Mouse (Mus musculus) embryonic facial prominence, embryonic 12.5 days (tissue): ENCODE measurements around the gene Tmem150a. TPM values are rescaled to one million over a fixed set of nuclear protein-coding genes. Genes with fewer than 3 reads are reported as not detected.

Source experiments
- ATAC-seq: fragments of 200-750 bp; cut with Nextera tagmentation; 2 replicates; pipeline ENCODE4 v1.8.0; 2017; ENCODE audit not compliant: insufficient number of reproducible peaks, insufficient read depth, low FRiP score, low TSS enrichment
- H3K27ac ChIP-seq: fragments of 300-500 bp; sonication (generic); 2 replicates; pipeline ENCODE4 v1.5.1; 2016; ENCODE audit warnings: mild to moderate bottlenecking
- H3K27me3 ChIP-seq: fragments of 300-500 bp; sonication (generic); 2 replicates; pipeline ENCODE4 v1.6.1; 2016; ENCODE audit warnings: mild to moderate bottlenecking, moderate library complexity
- H3K36me3 ChIP-seq: fragments of 300-500 bp; sonication (generic); 2 replicates; pipeline ENCODE4 v1.6.1; 2016; ENCODE audit warnings: mild to moderate bottlenecking
- H3K4me1 ChIP-seq: fragments of 300-500 bp; sonication (generic); 2 replicates; pipeline ENCODE4 v1.6.1; 2016
- H3K4me2 ChIP-seq: fragments of 300-500 bp; sonication (generic); replicated peaks from 2 replicates; pipeline ENCODE4 v1.6.1; 2016; ENCODE audit warnings: mild to moderate bottlenecking, moderate library complexity
- H3K4me3 ChIP-seq: fragments of 300-500 bp; sonication (generic); 2 replicates; pipeline ENCODE4 v1.5.1; 2016; ENCODE audit warnings: mild to moderate bottlenecking
- H3K9ac ChIP-seq: fragments of 300-500 bp; sonication (generic); 2 replicates; pipeline ENCODE4 v1.6.1; 2016; ENCODE audit warnings: mild to moderate bottlenecking, moderate library complexity
- H3K9me3 ChIP-seq: fragments of 300-500 bp; sonication (generic); 2 replicates; pipeline ENCODE4 v1.6.1; 2016; ENCODE audit warnings: mild to moderate bottlenecking, moderate library complexity
- WGBS: fragments of 180-500 bp; shearing (Covaris S2); methylation state at CpG from one replicate; pipeline ENCODE4 v1.1.7; 2016; 5-methylcytosine and 5-hydroxymethylcytosine counted together
- polyA plus RNA-seq: library from polyadenylated mRNA; unstranded; fragments of >200 nt; fragmentation: Nextera tagmentation; extraction: Ambion mirVana; gene quantifications from 2 replicates; pipeline ENCODE4 v1.2.1, GENCODE M21; 2016

The Tmem150a gene
- polyA plus RNA-seq, 1 experiment from 2014 or later: 9.7 TPM

GRCm38 (mm10) chr6:72364985-72365384, 9.7 kb downstream of the Tmem150a start:
- WGBS: 73% methylated on average over 6 of the region's 6 CpGs
- Histone ChIP-seq H3K27ac (no peak overlapping the region), H3K27me3 (no peaks in the 10 kb centered on the region), H3K4me2 (no peak overlapping the region), H3K9me3 (no peaks in the 10 kb centered on the region), H3K4me1 (peaks cover 9% of the 10 kb centered on the region), H3K4me3 (no peak overlapping the region), H3K9ac (no peak overlapping the region), H3K36me3 (peaks cover 6% of the 10 kb centered on the region; the same call in 1 of the 2 replicates)
- no peak for ATAC-seq

GRCm38 (mm10) chr6:72366304-72366703, 11.1 kb downstream of the Tmem150a start:
- no peak for ATAC-seq
- Histone ChIP-seq H3K27ac (no peak overlapping the region), H3K9me3 (no peaks in the 10 kb centered on the region), H3K36me3 (no peaks in the 10 kb centered on the region), H3K9ac (no peak overlapping the region), H3K4me1 (peaks cover 11% of the 10 kb centered on the region), H3K4me2 (no peak overlapping the region), H3K27me3 (no peaks in the 10 kb centered on the region), H3K4me3 (no peak overlapping the region)
- 66% methylated on average over 3 of the region's 3 CpGs for WGBS

GRCm38 (mm10) chr6:72366844-72367443, 11.7 kb downstream of the Tmem150a start, which contains the start of gene Rnf181:
Gene Rnf181, minus strand, starts transcription at chr6:72366956.
- Histone ChIP-seq H3K27me3 (no peaks in the 10 kb centered on the region), H3K27ac (no peak within 1 kb of the TSS), H3K4me1 (0 out of 2 replicates have a peak, but pooled peaks cover 7% of the 10 kb centered on the region), H3K9me3 (no peaks in the 10 kb centered on the region), H3K4me3 (no peak within 1 kb of the TSS), H3K36me3 (no peaks in the 10 kb centered on the region), H3K4me2 (no peak within 1 kb of the TSS), H3K9ac (no peak within 1 kb of the TSS)
- ATAC-seq: no peak
- 66% methylated on average over 4 of the region's 4 CpGs for WGBS

- 75% methylated on average over 4 of the region's 4 CpGs for WGBS
- Histone ChIP-seq H3K9ac (no peak overlapping the region), H3K4me1 (0 out of 2 replicates have a peak, but pooled peaks cover 7% of the 10 kb centered on the region), H3K36me3 (no peaks in the 10 kb centered on the region), H3K27ac (no peak overlapping the region), H3K4me2 (no peak overlapping the region), H3K9me3 (no peaks in the 10 kb centered on the region), H3K4me3 (no peak overlapping the region), H3K27me3 (no peaks in the 10 kb centered on the region)
- ATAC-seq: no peak
Observed at GRCm38 (mm10) chr6:72367460-72367974, 12.3 kb downstream of the Tmem150a start.

GRCm38 (mm10) chr6:72369557-72369956, 14.3 kb downstream of the Tmem150a start:
- H3K36me3 ChIP-seq: no peaks in the 10 kb centered on the region
- 0 out of 2 replicates have a peak, but pooled peaks cover 7% of the 10 kb centered on the region for H3K4me1 ChIP-seq
- no peak overlapping the region for H3K4me3 ChIP-seq
- no peak overlapping the region for H3K27ac ChIP-seq
- 83% methylated on average over 4 of the region's 4 CpGs for WGBS
- no peak overlapping the region for H3K4me2 ChIP-seq
- H3K9ac ChIP-seq: no peak overlapping the region
- no peaks in the 10 kb centered on the region for H3K9me3 ChIP-seq
- no peak for ATAC-seq
- no peaks in the 10 kb centered on the region for H3K27me3 ChIP-seq

GRCm38 (mm10) chr6:72370091-72370490, 14.8 kb downstream of the Tmem150a start:
- Histone ChIP-seq H3K9me3 (no peaks in the 10 kb centered on the region), H3K27me3 (no peaks in the 10 kb centered on the region), H3K4me1 (0 out of 2 replicates have a peak, but pooled peaks cover 7% of the 10 kb centered on the region), H3K27ac (no peak overlapping the region), H3K36me3 (no peaks in the 10 kb centered on the region), H3K9ac (no peak overlapping the region), H3K4me2 (no peak overlapping the region), H3K4me3 (no peak overlapping the region)
- WGBS: 82% methylated on average over 12 of the region's 12 CpGs
- no peak for ATAC-seq

DNA sequence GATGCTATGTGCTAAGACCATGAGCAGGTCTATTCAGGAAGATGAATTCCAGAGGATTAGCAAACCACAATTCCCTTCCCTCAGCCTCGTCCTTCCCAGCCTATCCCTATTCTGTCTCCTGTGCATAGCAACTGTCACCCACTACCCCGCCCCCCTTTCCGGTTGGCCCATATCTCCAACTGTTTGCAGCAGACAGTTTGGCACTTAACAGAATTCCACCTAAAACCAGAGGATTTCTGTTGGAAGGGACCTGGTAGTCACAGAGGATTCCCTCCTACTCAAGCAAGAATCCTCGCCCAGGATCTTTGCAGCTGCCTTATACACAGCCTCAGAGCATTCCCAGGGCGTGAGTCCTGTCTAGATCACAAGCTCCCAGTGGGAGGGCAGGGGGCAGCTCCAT, 15.9 kb downstream of the Tmem150a start:
- Histone ChIP-seq H3K9ac (no peak overlapping the region), H3K27me3 (no peaks in the 10 kb centered on the region), H3K36me3 (no peaks in the 10 kb centered on the region), H3K9me3 (no peaks in the 10 kb centered on the region), H3K4me3 (no peak overlapping the region), H3K27ac (no peak overlapping the region), H3K4me2 (no peak overlapping the region), H3K4me1 (0 out of 2 replicates have a peak, but pooled peaks cover 7% of the 10 kb centered on the region)
- 44% methylated on average over 5 of the region's 5 CpGs for WGBS
- no peak for ATAC-seq

DNA sequence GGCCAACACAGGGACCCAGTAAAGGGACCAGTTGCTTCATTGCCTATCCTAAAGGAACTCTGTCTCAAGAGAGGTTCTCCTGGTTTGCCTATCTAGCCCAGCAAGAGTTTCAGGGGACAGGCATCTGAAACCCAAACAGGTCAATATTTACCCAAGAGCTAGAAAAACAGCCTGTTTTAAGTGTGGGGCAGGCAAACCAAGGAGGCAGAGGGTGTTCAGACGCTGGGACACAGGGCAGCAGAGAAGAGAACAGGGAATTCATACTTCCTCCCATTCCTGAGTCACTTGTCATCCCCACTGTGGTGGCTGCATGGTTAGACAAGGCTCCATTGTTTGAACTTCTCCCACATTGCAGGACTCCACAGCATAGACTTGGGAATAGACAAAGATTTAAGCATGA, 16.3 kb downstream of the Tmem150a start:
- H3K36me3 ChIP-seq: no peaks in the 10 kb centered on the region
- ATAC-seq: no peak
- WGBS: 6% methylated on average over 1 of the region's 1 CpGs
- H3K4me3 ChIP-seq: no peak overlapping the region
- H3K9ac ChIP-seq: no peak overlapping the region
- no peaks in the 10 kb centered on the region for H3K9me3 ChIP-seq
- H3K27ac ChIP-seq: no peak overlapping the region
- no peaks in the 10 kb centered on the region for H3K27me3 ChIP-seq
- 0 out of 2 replicates have a peak, but pooled peaks cover 7% of the 10 kb centered on the region for H3K4me1 ChIP-seq
- no peak overlapping the region for H3K4me2 ChIP-seq

- no peak for ATAC-seq
- no peak overlapping the region for H3K9ac ChIP-seq
- no peak overlapping the region for H3K4me2 ChIP-seq
- no peaks in the 10 kb centered on the region for H3K36me3 ChIP-seq
- no peak overlapping the region for H3K4me3 ChIP-seq
- no peak overlapping the region for H3K27ac ChIP-seq
- no peaks in the 10 kb centered on the region for H3K9me3 ChIP-seq
- no peaks in the 10 kb centered on the region for H3K27me3 ChIP-seq
- H3K4me1 ChIP-seq: 0 out of 2 replicates have a peak, but pooled peaks cover 7% of the 10 kb centered on the region
- WGBS: 89% methylated on average over 4 of the region's 4 CpGs
Observed at GRCm38 (mm10) chr6:72373184-72373583, 17.9 kb downstream of the Tmem150a start.

DNA sequence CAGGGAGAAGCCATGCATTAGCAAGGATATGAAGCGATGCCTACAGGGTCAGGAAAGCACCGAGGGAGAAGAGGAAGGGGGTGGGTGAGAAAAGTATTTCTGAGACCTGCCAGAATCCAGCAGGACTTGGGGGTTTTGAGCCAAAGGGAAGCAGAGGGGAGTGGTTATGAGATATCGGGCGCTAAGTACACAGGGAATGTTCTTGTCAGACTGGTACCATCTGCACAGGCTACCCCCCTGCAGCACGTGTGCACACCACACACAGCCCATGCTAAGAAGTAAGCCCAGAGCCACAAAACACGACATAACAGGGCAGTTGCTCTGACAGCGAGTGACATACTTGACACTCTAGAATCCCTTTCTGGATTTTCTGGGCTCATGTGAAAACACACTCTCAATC, 19.0 kb downstream of the Tmem150a start:
- no peak overlapping the region for H3K27ac ChIP-seq
- no peak for ATAC-seq
- H3K9me3 ChIP-seq: no peaks in the 10 kb centered on the region
- H3K36me3 ChIP-seq: no peaks in the 10 kb centered on the region
- 63% methylated on average over 7 of the region's 7 CpGs for WGBS
- no peak overlapping the region for H3K4me2 ChIP-seq
- H3K9ac ChIP-seq: no peak overlapping the region
- H3K4me3 ChIP-seq: no peak overlapping the region
- H3K4me1 ChIP-seq: 0 out of 2 replicates have a peak, but pooled peaks cover 7% of the 10 kb centered on the region
- peaks cover 2% of the 10 kb centered on the region; the same call in 1 of the 2 replicates for H3K27me3 ChIP-seq

DNA sequence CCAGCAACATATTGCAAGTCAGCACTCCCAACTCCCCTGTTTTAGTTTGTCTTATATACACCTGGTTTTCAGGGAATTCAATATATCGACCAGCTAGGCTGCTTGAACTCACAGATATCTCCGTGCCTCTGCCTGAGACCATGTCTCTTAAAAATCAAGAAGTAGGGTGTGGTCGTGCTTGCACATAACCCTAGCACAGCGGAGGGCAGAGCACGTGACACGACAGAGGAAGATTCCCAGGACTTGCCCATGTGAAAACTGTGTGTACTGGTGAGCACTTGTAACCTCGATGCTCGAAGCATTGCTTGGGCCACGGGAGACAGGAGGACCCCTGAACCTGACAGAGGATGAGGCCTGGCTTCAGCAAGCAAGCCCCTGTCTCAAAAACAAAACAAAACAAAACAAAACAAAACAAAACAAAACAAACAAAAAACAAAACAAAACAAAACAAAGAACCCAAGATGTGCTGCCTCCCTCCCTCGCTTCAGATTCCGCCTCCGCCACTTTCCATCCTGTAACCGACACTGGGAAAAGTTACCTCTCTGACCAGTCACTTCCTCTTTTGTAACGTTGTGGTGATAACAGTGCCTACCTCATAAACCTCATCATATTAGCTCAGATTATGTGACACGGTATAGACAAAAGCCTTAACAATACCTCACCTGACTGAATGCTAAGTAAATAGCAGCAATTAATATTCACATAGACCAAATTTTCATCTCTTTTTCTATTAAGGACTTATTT, 19.7 kb downstream of the Tmem150a start:
- ATAC-seq: no peak
- H3K9ac ChIP-seq: no peak overlapping the region
- WGBS: 81% methylated on average over 15 of the region's 15 CpGs
- H3K9me3 ChIP-seq: no peaks in the 10 kb centered on the region
- no peak overlapping the region for H3K4me2 ChIP-seq
- H3K27ac ChIP-seq: no peak overlapping the region
- H3K27me3 ChIP-seq: peaks cover 9% of the 10 kb centered on the region
- H3K36me3 ChIP-seq: no peaks in the 10 kb centered on the region
- no peak overlapping the region for H3K4me3 ChIP-seq
- 0 out of 2 replicates have a peak, but pooled peaks cover 7% of the 10 kb centered on the region for H3K4me1 ChIP-seq
